Mouse (Mus musculus) MEL (cell line): ENCODE measurements at regions not wholly inside any gene's neighbourhood (a gene's known extent, or its start where the extent isn't known, plus 50 kb on each side); places are given as distances from the start of the nearest gene placed in this dataset.

Experiments used
- CTCF ChIP-seq, 3 experiments: IDR thresholded peaks in 2 of 3; conservative IDR thresholded peaks in 1 of 3; 2 replicates each; pipeline ENCODE4 v1.5.1; 2011 to 2012; ENCODE audit warnings: low read length in 3 of 3, low read depth in 2 of 3, mild to moderate bottlenecking in 2 of 3, improper control_type of control experiment in 1 of 3, inconsistent platforms in 1 of 3, mixed read lengths in 1 of 3, moderate library complexity in 1 of 3; ENCODE audit not compliant: control insufficient read depth in 1 of 3, insufficient read depth in 1 of 3, poor library complexity in 1 of 3, severe bottlenecking in 1 of 3
- EP300 ChIP-seq, 2 experiments: IDR thresholded peaks; 2 replicates each; pipeline ENCODE4 v1.6.1; 2011; ENCODE audit warnings: improper control_type of control experiment in 2 of 2, low read length in 2 of 2, low read depth in 1 of 2, mild to moderate bottlenecking in 1 of 2
- GABPA ChIP-seq: IDR thresholded peaks from 2 replicates; pipeline ENCODE4 v1.6.1; 2012; ENCODE audit warnings: low read depth, mild to moderate bottlenecking, inconsistent platforms, low read length, improper control_type of control experiment, moderate library complexity
- GATA1 ChIP-seq: IDR thresholded peaks from 2 replicates; pipeline ENCODE4 v1.6.1; 2011; ENCODE audit warnings: low read depth, low read length, improper control_type of control experiment
- JUND ChIP-seq: IDR thresholded peaks from 2 replicates; pipeline ENCODE4 v1.6.1; 2011; ENCODE audit warnings: low read depth, mild to moderate bottlenecking, improper control_type of control experiment, low read length
- KAT2A ChIP-seq: conservative IDR thresholded peaks from 2 replicates; pipeline ENCODE4 v1.6.1; 2012; ENCODE audit warnings: low read depth, low read length, improper control_type of control experiment, inconsistent platforms
- POLR2A ChIP-seq, 2 experiments: IDR thresholded peaks; 2 replicates each; pipeline ENCODE4 v1.6.1; 2011 to 2012; ENCODE audit warnings: low read length in 2 of 2, mild to moderate bottlenecking in 2 of 2, control low read depth in 1 of 2, improper control_type of control experiment in 1 of 2, low read depth in 1 of 2, moderate library complexity in 1 of 2; ENCODE audit not compliant: control insufficient read depth in 1 of 2, insufficient read depth in 1 of 2, poor library complexity in 1 of 2
- RAD21 ChIP-seq: IDR thresholded peaks from 2 replicates; pipeline ENCODE4 v1.6.1; 2011; ENCODE audit warnings: mild to moderate bottlenecking, low read depth, low read length, improper control_type of control experiment
- TAL1 ChIP-seq: IDR thresholded peaks from 2 replicates; pipeline ENCODE4 v1.6.1; 2012; ENCODE audit warnings: mild to moderate bottlenecking, inconsistent platforms, low read length, moderate library complexity, mixed read lengths
- ZKSCAN1 ChIP-seq: IDR thresholded peaks from 2 replicates; pipeline ENCODE4 v1.6.1; 2012; ENCODE audit warnings: low read depth, mild to moderate bottlenecking, inconsistent platforms, low read length, improper control_type of control experiment, moderate library complexity
- ZMIZ1 ChIP-seq: IDR thresholded peaks from 2 replicates; pipeline ENCODE4 v1.6.1; 2012; ENCODE audit warnings: low read depth, mild to moderate bottlenecking, inconsistent platforms, low read length, improper control_type of control experiment, moderate library complexity

DNA sequence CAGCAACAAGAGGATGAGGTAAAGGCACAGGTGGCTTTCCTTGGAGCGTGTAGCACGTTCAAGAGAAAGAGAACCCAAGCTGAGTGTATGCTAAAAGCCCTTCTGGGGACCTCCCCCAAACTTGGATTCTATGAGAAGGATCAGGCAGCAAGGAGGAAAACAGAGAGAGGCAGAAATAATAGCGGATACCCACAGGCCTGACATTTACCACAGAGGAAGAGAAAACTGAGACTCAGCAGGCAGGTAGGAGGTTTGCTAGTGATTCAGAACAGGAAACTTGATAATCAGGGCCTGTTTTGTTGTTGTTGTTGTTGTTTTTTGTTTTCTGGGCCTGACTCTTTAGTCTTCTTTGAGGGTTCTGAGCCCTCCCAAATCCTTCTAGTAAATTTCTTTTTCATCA lies 100.5 kb upstream of the Mdm1 start:
- TF ChIP-seq EP300 (IDR thresholded peaks at IDR 0.05; ENCODE audit: low read depth in 1 of 2, low read length in 2 of 2) = no peak
- TF ChIP-seq ZKSCAN1 = no peak
- no peak for TF ChIP-seq KAT2A
- TF ChIP-seq POLR2A (IDR thresholded peaks at IDR 0.05; ENCODE audit: control insufficient read depth in 1 of 2, insufficient read depth in 1 of 2, low read depth in 1 of 2, low read length in 2 of 2, poor library complexity in 1 of 2) = no peak
- no peak for TF ChIP-seq CTCF (IDR thresholded peaks at IDR 0.05 in 2 of 3, conservative IDR thresholded peaks at IDR 0.05 in 1 of 3; ENCODE audit: control insufficient read depth in 1 of 3, insufficient read depth in 1 of 3, low read depth in 2 of 3, low read length in 3 of 3, poor library complexity in 1 of 3, severe bottlenecking in 1 of 3)
- TF ChIP-seq TAL1 = no peak
- TF ChIP-seq ZMIZ1 = no peak
- TF ChIP-seq RAD21 = no peak
- TF ChIP-seq GATA1 = no peak
- TF ChIP-seq JUND = no peak
- TF ChIP-seq GABPA = no peak
